Mouse (Mus musculus) layer of hippocampus, adult 9-11 months (tissue): ENCODE data around the gene Ctsc.
A peak's percentile ranks its signal among the peaks of the same experiment; 100 is the strongest.

Source experiments
- DNase-seq: peaks from one replicate; pipeline ENCODE4 v3.0.0; 2022

Ctsc gene

DNA sequence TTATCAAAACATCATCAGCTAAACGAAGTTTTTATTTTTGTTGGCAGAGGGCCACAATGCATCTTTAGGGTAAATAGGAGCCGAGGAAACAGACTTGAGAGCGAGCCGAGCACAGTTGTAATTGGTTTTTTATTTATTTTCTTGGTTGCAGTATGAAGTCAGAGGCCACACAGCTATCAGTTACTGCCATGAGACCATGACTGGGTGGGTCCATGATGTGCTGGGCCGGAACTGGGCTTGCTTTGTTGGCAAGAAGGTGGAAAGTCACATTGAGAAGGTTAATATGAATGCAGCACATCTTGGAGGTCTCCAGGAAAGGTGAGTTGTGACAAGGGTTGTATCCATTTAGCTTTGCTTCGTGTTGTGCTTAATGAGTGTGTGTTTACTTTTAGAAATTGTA is 19.0 kb downstream of the Ctsc start:
- DNase-seq: no peak

DNA sequence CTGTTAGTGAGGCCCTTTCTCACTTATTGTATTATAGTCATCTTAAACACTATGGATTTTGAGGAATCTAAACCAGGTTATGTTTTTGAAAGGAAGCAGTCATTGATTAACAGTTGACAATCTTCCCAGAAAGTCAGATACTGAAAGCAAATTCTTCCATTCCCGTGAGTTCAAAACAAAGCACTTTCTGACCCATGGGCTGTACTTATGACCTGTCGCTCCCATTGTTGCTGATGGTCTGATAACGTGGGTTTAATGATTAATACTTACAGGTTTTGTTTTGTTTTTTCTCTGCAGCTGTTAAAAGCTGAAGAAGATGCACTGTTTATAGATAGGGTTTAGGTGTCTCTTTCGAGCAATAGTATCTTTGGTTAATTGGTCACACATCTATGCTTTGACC is 27.9 kb downstream of the Ctsc start:
- no peak for DNase-seq

GRCm38 (mm10) chr7:88306725-88307124 is 28.8 kb downstream of the Ctsc start:
- no peak for DNase-seq

DNA sequence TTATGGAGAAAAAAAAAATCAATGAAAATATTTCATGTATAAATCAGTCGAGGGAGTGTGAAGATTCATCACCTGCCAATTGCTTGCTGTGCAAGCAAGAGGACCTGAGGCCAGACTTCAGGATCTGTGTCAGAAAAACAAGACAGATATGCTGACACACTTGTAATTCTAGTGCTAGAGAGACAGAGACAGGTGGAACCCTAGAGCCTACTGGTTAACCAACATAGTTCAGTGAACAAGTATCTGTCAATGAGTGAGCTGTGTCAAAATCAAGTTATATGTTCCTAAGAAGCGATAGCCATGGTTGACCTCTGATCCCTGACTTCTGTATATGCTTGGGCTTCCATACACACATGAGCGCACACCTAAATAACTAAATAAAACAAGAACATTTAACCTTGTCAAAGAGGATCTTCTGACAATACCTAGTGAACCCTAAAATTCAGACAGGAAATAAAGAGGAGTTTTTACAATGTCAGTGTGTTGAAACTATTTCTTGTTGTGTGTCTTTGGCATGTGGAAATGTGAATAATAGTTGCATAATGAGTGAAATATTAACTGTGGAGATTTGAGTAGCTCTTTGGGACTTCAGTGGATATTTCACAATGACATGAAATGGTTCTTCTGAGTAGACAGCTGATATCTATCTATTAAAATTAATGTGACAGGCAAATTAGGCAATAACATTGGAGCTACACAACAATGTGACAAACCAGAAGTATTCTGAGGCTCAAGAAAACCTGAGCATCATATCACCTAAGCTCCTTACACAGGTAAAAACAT is 32.7 kb downstream of the Ctsc start:
- DNase-seq: no peak

DNA sequence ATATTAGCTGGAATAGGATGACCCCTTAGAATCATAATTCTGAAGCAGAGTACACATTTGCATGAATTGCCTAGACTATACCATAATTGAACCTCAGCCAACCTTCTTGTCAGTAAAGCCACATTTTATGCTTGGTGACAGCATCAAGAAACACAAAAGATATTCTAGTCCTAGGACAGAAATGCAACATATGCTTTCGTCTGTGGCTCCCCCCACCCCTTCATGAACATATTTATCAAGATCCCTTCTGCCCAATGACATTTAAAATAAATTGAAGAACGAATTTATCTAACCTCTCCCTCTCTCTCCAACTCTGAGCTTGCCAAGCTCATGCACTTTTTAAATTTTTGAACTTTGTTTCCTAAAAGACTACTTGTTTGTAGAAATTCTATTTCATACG is 38.5 kb downstream of the Ctsc start:
- no peak for DNase-seq

- no peak for DNase-seq
Observed at GRCm38 (mm10) chr7:88318474-88318873, 40.6 kb downstream of the Ctsc start.

GRCm38 (mm10) chr7:88318904-88319303 is 41.0 kb downstream of the Ctsc start:
- no peak for DNase-seq

GRCm38 (mm10) chr7:88319414-88320140 is 41.7 kb downstream of the Ctsc start:
- DNase-seq: no peak

DNA sequence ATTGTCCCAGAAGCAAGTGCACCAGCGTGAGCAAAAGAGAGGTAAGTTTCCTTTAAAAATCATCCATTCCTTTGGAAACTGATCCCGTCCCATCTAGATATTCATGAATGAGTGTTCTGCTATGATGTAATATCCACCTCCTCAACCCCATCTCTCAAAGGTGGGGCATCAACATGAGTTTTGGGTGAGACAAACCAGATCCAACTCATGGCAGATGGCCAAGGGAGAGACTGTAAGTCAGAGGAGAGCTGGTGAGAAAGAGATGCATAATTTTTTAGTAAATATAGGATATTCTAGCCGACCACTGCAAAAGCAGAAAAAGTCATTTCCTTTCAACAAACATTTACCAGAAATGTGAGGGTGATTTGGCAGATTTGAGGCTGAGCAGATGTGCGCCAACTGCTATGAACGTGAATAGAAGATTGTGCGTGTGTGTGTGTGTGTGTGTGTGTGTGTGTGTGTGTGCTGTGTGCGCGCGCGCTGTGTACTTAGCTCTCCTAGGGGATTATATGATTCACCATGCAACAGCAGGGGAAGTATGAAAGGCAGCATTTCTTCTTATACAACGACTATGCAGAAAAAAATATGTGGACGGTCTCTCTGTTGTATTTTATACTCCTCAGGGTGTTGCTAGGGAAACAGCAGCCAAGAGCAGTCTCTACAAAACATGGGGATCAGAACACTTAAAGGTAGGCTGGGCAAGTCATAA is 42.9 kb downstream of the Ctsc start:
- peak; percentile 52 for DNase-seq

DNA sequence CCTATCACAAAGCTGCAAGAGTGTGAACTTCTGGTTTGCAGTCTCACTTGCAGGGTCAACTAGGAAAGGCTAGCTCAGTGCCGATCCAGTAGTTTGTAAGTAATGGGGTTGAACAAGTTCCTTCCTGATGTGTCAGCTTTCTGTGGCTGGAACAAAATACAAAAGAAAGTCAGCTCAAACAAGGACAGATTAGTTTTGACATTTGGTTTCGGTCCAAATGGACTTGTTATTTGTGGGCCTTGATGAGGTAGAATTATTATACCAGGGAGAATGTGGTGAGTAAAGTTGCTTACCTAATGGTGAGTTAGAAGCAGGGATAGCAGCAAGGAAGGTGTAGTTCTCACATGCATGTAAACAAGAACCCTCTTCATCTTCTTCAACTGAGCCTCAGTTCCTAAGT is 44.5 kb downstream of the Ctsc start:
- no peak for DNase-seq

DNA sequence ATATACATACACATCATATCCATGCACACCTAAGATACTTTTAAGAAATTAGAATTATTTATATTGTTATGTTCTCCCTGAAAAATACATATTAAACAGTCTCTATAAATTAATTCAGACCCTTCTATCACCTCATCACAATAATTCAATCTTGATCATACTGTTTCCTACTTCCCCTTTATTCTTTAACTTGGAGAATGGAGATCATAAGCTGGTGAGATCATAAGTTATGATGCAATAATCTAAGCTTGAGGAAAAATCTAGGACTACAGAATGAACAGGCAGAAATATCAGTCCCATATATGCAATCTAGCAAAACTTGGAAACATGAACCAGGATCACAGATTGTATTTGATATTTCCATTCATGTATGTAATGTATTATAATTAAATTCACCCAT is 49.6 kb downstream of the Ctsc start:
- no peak for DNase-seq

DNA sequence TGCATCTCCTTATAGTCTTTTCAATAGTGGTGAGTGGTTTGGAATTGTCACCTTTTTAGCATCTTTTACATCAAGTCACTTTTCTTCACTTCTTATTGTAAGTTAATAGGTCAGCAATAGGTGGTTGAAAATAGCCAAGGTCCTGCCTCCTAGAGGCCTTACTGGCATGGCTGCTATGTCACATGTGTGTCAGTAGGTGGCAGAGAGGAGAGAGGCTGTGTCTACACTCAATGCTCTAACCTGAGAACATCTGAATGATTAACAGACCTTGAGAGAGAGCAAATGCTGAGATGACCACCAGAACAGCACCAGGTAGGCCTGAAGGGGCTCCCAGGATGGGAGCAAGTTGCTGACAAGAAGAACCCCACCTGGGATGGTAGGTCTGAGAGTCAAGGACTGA is 65.9 kb downstream of the Ctsc start:
- no peak for DNase-seq

DNA sequence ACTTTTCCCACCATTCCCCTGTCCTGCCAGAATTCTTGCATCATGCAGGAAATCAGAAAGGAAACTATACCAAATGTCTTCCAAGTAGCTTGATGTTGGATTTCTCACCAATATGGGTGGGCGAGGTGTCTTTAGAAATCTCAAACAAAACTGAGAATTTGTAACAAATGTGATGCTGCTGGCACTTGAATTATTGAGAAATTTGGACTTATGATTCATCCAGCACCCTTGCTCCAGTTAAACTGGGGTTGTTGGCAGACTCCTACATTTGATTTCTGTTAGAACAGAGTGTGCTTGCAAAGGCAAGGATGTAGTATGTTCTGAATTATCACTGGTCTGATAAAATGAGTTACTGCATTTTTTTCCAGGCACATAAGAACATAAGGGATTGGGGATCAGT is 68.2 kb downstream of the Ctsc start:
- peak; percentile 38 for DNase-seq

- DNase-seq: no peak
Observed at GRCm38 (mm10) chr7:88356871-88357776, 79.2 kb downstream of the Ctsc start.

- DNase-seq: no peak
Observed at GRCm38 (mm10) chr7:88358042-88358878, 80.4 kb downstream of the Ctsc start.
